Mouse (Mus musculus): ENCODE measurements around the gene Klk12. TPM values are rescaled to one million over a fixed set of nuclear protein-coding genes. Genes with fewer than 3 reads are reported as not detected.

Gene Klk12
- polyA plus RNA-seq, 1 experiment = not detected

GRCm38 (mm10) chr7:43815211-43815610 lies 46.5 kb downstream of the Klk12 start:
- Histone ChIP-seq H3K4me3 (ENCODE audit: insufficient read depth, low read depth, low read length) (no peak overlapping the region), H3K27ac (ENCODE audit: insufficient read depth, low read depth, low read length) (no peak overlapping the region), H3K4me1 (ENCODE audit: control insufficient read depth, insufficient read depth, low read length) (no peaks in the 10 kb centered on the region)
- TF ChIP-seq POLR2A (IDR thresholded peaks at IDR 0.05; ENCODE audit: insufficient read depth, low read depth, low read length) = no peak
- no peak for TF ChIP-seq CTCF (IDR thresholded peaks at IDR 0.05; ENCODE audit: insufficient read depth, low read depth, low read length)
- 91% methylated on average over 7 of the region's 7 CpGs for WGBS

- Histone ChIP-seq H3K4me1 (ENCODE audit: control insufficient read depth, insufficient read depth, low read length) (no peaks in the 10 kb centered on the region), H3K4me3 (ENCODE audit: insufficient read depth, low read depth, low read length) (no peak overlapping the region), H3K27ac (ENCODE audit: insufficient read depth, low read depth, low read length) (no peak overlapping the region)
- TF ChIP-seq CTCF (IDR thresholded peaks at IDR 0.05; ENCODE audit: insufficient read depth, low read depth, low read length) = no peak
- no peak for TF ChIP-seq POLR2A (IDR thresholded peaks at IDR 0.05; ENCODE audit: insufficient read depth, low read depth, low read length)
These were observed 48.0 kb downstream of the Klk12 start for GRCm38 (mm10) chr7:43816746-43817145.

- no peak overlapping the region for H3K27ac ChIP-seq (ENCODE audit: insufficient read depth, low read depth, low read length)
- H3K4me3 ChIP-seq (ENCODE audit: insufficient read depth, low read depth, low read length) = no peak overlapping the region
- TF ChIP-seq CTCF (IDR thresholded peaks at IDR 0.05; ENCODE audit: insufficient read depth, low read depth, low read length) = no peak
- no peak for TF ChIP-seq POLR2A (IDR thresholded peaks at IDR 0.05; ENCODE audit: insufficient read depth, low read depth, low read length)
- WGBS = 92% methylated on average over 7 of the region's 7 CpGs
- H3K4me1 ChIP-seq (ENCODE audit: control insufficient read depth, insufficient read depth, low read length) = no peaks in the 10 kb centered on the region
These were observed 52.9 kb downstream of the Klk12 start for GRCm38 (mm10) chr7:43821581-43821980.

Other genes with a start within 250 kb of the Klk12 start
- not detected in 2 replicates for gene Cd33, start 224.5 kb upstream of the Klk12 start, polyA plus RNA-seq (2012; ENCODE audit: insufficient read depth, insufficient read length, low replicate concordance, missing spikeins)
- gene Zfp658, start 206.6 kb upstream of the Klk12 start, polyA plus RNA-seq (2012; ENCODE audit: insufficient read depth, insufficient read length, low replicate concordance, missing spikeins) = not detected in 2 replicates
- not detected in 2 replicates for gene Zfp719, start 189.3 kb upstream of the Klk12 start, polyA plus RNA-seq (2012; ENCODE audit: insufficient read depth, insufficient read length, low replicate concordance, missing spikeins)
- gene Zfp819, start 161.7 kb upstream of the Klk12 start, polyA plus RNA-seq (2012; ENCODE audit: insufficient read depth, insufficient read length, low replicate concordance, missing spikeins) = not detected in 2 replicates
- not detected in 2 replicates for gene Ceacam18, start 134.2 kb upstream of the Klk12 start, polyA plus RNA-seq (2012; ENCODE audit: insufficient read depth, insufficient read length, low replicate concordance, missing spikeins)
- gene Siglece, start 108.7 kb upstream of the Klk12 start, polyA plus RNA-seq (2012; ENCODE audit: insufficient read depth, insufficient read length, low replicate concordance, missing spikeins) = not detected in 2 replicates
- gene Ctu1, start 96.9 kb upstream of the Klk12 start, polyA plus RNA-seq (2012; ENCODE audit: insufficient read depth, insufficient read length, low replicate concordance, missing spikeins) = not detected in 2 replicates
- not detected in 2 replicates for gene Klk14, start 78.5 kb upstream of the Klk12 start, polyA plus RNA-seq (2012; ENCODE audit: insufficient read depth, insufficient read length, low replicate concordance, missing spikeins)
- not detected in 2 replicates for gene Klk13, start 56.3 kb upstream of the Klk12 start, polyA plus RNA-seq (2012; ENCODE audit: insufficient read depth, insufficient read length, low replicate concordance, missing spikeins)
- gene Klk11, start 5.7 kb downstream of the Klk12 start, polyA plus RNA-seq (2012; ENCODE audit: insufficient read depth, insufficient read length, low replicate concordance, missing spikeins) = not detected in 2 replicates
- gene Klk10, start 12.1 kb downstream of the Klk12 start, polyA plus RNA-seq (2012; ENCODE audit: insufficient read depth, insufficient read length, low replicate concordance, missing spikeins) = not detected in 2 replicates
- gene Klk9, start 23.0 kb downstream of the Klk12 start, polyA plus RNA-seq (2012; ENCODE audit: insufficient read depth, insufficient read length, low replicate concordance, missing spikeins) = not detected in 2 replicates
- gene Klk8, start 28.7 kb downstream of the Klk12 start, polyA plus RNA-seq (2012; ENCODE audit: insufficient read depth, insufficient read length, low replicate concordance, missing spikeins) = not detected in 2 replicates
- gene Klk7, start 42.4 kb downstream of the Klk12 start, polyA plus RNA-seq (2012; ENCODE audit: insufficient read depth, insufficient read length, low replicate concordance, missing spikeins) = not detected in 2 replicates
- not detected in 2 replicates for gene Klk6, start 55.6 kb downstream of the Klk12 start, polyA plus RNA-seq (2012; ENCODE audit: insufficient read depth, insufficient read length, low replicate concordance, missing spikeins)
- not detected in 2 replicates for gene Klk5, start 73.1 kb downstream of the Klk12 start, polyA plus RNA-seq (2012; ENCODE audit: insufficient read depth, insufficient read length, low replicate concordance, missing spikeins)
- gene Klk4, start 112.3 kb downstream of the Klk12 start, polyA plus RNA-seq (2012; ENCODE audit: insufficient read depth, insufficient read length, low replicate concordance, missing spikeins) = not detected in 2 replicates
- not detected in 2 replicates for gene Klk15, start 164.8 kb downstream of the Klk12 start, polyA plus RNA-seq (2012; ENCODE audit: insufficient read depth, insufficient read length, low replicate concordance, missing spikeins)
- not detected in 2 replicates for gene Klk1b8, start 181.8 kb downstream of the Klk12 start, polyA plus RNA-seq (2012; ENCODE audit: insufficient read depth, insufficient read length, low replicate concordance, missing spikeins)
- not detected in 2 replicates for gene Klk1b1, start 197.9 kb downstream of the Klk12 start, polyA plus RNA-seq (2012; ENCODE audit: insufficient read depth, insufficient read length, low replicate concordance, missing spikeins)
- gene Klk1b9, start 207.2 kb downstream of the Klk12 start, polyA plus RNA-seq (2012; ENCODE audit: insufficient read depth, insufficient read length, low replicate concordance, missing spikeins) = not detected in 2 replicates
- gene Klk1b11, start 227.0 kb downstream of the Klk12 start, polyA plus RNA-seq (2012; ENCODE audit: insufficient read depth, insufficient read length, low replicate concordance, missing spikeins) = not detected in 2 replicates
- not detected in 2 replicates for gene Klk1b26, start 243.3 kb downstream of the Klk12 start, polyA plus RNA-seq (2012; ENCODE audit: insufficient read depth, insufficient read length, low replicate concordance, missing spikeins)

Measured in olfactory bulb, adult 2 months (tissue).